Mouse (Mus musculus): ENCODE measurements around the gene Plscr2.
A peak's percentile ranks its signal among the peaks of the same experiment; 100 is the strongest.

Plscr2 gene

DNA sequence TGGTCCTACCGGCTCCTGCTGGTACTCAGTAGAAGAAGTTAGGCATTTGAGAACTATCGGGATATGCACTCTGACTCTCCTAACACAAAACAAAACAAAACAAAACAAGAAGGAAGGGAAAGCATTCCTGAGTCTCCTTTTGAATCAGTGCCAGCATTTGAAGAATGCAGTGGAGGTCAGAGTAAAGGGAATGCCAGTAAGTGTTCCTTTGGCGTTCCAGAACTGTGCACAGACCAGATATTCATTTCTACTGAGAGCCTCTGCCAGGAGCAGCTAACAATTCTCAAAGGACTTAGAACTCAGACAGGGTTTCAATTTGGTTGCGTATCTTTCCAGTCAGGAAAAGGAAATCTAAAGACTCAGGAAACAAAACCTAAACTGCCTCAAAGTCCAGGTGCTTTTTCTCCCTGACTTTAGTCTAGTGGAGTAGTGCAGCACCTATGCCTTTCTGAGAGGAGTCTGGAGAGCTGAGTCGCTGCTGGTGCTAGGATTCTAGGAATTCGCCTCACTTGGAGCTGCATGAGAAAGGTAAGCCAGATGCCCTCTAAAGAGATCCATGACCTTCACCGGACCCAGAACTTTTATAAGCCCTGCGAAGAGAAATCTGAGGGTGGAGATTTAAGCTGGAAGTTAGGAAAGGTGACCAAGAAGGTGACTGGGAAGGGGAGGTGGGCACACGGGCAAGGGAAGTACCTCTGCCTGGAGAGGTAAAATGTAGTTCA lies at the start of gene Plscr2:
Plscr2 (plus strand) TSS at position 117 of the 722 bp plus-strand sequence.
- DNase-seq (ENCODE audit: low spot score) = peak; percentile 43

GRCm38 (mm10) chr9:92226127-92226655 lies 49.2 kb upstream of the Plscr2 start:
- DNase-seq (ENCODE audit: low spot score) = no peak

DNA sequence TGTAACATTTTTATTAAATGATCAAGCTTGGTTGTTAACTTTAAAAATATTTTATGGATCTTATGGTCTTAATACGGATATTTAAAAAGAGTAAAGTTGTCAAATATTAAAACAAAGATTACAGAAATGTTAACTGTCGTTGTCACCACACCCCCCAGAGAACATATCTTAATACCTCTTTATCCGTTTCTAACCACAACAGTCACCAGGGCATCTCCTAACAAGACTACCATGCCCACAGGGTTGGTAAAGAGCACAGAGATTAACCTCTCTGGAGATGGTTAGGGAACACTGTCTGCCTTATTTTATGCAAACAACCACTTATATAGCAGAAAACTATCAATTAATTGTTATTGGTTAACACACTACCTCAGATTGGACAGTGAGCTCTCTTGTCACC lies 48.6 kb upstream of the Plscr2 start:
- DNase-seq (ENCODE audit: low spot score) = no peak

DNA sequence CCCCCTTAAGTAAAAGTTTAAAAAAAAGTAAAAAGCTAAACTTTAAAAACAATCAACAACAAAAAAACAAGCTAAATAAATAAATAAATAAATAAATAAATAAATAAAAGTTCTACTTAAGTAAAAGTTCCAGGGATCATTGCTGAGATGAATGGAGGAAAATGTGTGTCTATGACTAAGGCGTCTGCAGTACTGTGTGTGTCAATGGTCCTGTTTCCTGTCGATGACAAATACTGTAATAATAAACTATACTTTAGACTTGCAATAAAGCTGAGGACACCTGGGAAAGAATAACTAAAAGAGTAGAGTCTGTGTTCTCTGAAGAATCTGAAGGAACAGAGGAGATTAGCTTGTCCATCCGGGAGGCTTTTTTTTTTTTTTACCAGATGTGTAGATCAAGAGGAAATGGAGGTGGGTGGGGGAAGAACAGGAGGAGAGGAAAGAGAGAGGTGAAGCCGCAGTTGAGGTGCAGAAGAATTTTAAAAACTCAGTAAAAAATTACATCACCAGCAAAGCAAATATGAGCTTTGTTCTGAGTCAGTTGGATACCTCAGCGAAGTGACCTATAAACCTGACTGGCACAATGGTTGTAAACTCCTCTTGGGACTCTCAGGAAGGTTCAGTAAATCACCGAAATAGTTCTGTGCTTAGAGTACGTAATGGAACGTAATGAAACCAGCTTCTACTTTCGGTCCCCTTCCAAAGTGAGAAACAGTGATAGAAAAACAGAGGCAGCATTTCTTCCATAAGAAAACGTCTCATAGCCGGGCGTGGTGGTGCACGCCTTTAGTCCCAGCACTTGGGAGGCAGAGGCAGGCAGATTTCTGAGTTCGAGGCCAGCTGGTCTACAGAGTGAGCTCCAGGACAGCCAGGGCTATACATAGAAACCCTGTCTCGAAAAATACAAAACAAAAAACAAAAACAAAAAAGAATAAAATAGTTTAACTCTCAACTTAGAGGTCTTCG lies 46.3 kb upstream of the Plscr2 start:
- DNase-seq (ENCODE audit: low spot score) = no peak

DNA sequence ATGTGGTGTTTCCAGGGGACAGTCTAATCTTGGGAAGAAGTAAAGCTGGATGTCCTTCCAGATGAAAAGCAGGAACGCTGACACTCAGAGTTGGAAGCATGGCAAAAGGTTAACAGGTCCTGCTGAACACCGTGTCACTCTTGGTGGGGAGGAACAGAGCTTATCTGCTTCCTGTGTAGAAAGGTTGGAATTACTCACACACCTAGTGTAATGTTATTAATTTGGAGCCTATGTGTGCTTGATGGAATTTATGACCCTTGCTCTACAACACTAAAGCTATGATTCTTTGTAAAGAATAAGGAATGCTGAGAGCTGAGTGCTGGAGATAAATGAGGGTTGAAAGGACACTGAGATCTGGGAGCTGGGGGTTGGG lies 45.6 kb upstream of the Plscr2 start:
- no peak for DNase-seq (ENCODE audit: low spot score)

GRCm38 (mm10) chr9:92234901-92235458 lies 40.4 kb upstream of the Plscr2 start:
- DNase-seq (ENCODE audit: low spot score) = no peak

GRCm38 (mm10) chr9:92248773-92249446 lies 26.5 kb upstream of the Plscr2 start:
- DNase-seq (ENCODE audit: low spot score) = no peak

GRCm38 (mm10) chr9:92249447-92249852 lies 26.0 kb upstream of the Plscr2 start, which contains the start of gene Plscr1:
Gene Plscr1 (plus strand): TSS chr9:92249750.
- DNase-seq (ENCODE audit: low spot score) = no peak

- DNase-seq (ENCODE audit: low spot score) = peak; percentile 90
Measured at GRCm38 (mm10) chr9:92249987-92250772, 25.2 kb upstream of the Plscr2 start.

DNA sequence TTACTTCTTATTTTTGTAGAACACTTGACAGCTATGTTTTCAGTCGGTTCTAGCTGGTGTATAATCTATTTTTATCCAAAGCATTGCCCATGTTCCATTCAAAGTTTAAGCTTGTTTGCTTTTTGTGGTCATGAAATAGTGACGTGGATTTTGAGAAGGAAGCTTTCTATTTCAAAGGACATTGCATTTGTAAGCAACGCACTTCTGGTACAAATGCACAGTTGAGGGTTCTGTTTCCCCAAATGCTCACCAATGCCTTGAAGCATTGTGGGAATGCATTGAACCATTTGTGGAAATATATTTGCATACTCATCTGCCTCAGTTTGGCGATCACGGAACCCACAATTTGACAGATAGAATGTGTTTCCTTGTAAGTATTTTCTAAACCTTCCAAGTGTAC lies 22.7 kb upstream of the Plscr2 start:
- no peak for DNase-seq (ENCODE audit: low spot score)

- DNase-seq (ENCODE audit: low spot score) = no peak
Measured at GRCm38 (mm10) chr9:92253585-92254321, 21.6 kb upstream of the Plscr2 start.

GRCm38 (mm10) chr9:92260481-92261159 lies 14.8 kb upstream of the Plscr2 start:
- peak; percentile 58 for DNase-seq (ENCODE audit: low spot score)

DNA sequence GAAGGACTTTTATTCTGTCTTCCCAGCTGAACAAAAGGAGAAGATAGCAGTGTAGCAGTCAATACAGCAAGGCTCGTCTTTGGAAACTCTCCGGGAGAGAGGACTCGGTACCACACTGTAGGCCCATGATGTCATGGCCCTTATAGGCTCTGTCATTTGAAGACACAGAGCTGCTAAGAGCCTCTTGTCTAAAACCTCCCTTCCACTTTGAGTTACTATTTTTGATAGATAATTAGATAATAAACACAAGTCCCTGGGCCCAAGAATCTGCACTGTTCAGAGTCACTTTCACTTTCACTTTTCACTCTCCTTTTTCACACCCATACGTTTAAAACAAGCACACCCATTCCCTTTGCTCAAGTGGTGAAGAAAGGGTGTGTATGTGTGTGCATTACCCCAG lies 9.7 kb upstream of the Plscr2 start:
- DNase-seq (ENCODE audit: low spot score) = no peak

DNA sequence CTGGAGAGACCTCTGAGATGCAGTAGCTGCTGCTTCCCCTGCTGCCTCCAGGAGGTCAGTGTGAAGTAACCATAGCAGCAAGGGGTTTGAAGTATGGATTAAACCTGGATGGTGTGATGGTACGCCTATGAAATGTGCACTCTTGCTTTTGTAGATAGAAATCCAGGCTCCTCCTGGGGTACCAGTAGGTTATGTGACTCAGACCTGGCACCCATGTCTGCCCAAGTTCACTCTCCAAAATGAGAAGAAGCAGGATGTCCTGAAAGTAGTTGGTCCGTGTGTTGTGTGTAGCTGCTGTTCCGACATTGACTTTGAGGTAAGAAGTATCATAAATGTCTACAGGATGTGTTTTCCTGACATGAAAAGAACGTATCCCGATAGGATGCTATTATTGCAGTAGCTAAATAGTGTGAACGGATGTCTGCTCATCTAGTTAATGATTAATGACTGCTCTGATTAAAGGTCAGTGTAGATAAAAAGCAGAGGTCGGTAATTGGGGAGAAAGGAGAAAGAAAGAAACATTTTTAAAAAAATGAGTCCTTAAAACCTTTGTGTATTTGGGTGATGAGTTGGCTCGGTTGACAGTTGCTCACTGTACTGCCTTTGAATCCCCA lies 8.7 kb upstream of the Plscr2 start:
- peak; percentile 33 for DNase-seq (ENCODE audit: low spot score)

DNA sequence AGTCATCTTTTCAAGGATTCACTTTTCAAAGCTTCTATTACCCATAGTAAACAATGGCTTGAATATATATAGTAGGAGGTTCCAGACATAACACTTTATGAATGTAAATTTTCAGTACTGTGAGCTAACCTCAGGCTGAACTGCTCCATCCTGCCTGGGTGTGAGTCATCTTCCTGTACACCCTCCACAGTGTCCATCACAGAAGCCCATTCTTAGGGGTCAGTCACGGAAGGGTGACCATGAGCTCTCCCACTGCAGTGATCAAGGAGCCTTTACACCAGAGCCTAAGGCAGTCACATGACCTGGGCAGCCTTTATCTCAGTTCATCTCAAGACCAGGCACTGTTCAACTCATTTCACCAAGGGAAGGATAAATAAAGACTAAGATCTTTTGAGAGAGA lies 7.7 kb upstream of the Plscr2 start:
- no peak for DNase-seq (ENCODE audit: low spot score)

GRCm38 (mm10) chr9:92269829-92270404 lies 5.5 kb upstream of the Plscr2 start:
- DNase-seq (ENCODE audit: low spot score) = no peak

DNA sequence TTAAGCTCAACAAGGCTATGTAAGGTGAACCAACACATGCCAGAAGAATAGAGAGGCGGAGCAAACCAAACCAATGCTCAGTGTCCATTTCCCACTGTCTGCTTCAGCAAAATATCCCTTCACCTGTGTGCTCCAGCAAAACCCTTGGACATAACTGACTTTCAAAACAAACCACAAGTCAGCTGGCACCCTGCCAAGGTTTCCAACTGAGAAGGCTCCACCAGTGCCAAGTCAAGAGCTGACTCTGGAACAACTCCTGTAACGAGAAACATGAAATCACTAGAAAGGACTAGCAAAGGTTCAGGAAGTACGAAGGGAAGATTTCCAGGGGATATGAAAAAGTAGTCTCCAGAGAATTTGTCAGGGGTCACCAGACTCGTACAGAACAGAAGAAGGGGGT lies 4.5 kb upstream of the Plscr2 start:
- DNase-seq (ENCODE audit: low spot score) = no peak

DNA sequence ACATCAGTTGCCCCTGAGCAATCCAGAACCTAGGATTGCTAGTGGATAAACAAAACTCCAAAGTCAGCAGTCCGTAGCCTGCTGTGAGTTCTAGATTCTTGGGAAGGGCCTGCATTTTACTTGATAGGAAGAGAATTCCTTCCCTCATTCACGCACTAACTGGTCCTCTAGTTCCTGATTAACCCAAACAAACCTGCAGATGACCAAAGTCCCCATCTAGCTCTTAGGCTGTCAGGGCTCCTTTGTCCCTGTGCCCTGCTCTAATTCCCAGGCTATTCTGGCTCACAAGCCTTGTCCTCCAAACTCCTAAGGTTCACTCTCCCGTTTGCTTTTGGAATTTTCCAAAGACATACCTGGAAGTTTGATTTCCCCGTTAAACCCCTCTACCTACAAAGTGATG lies 2.8 kb upstream of the Plscr2 start:
- DNase-seq (ENCODE audit: low spot score) = peak; percentile 64

DNA sequence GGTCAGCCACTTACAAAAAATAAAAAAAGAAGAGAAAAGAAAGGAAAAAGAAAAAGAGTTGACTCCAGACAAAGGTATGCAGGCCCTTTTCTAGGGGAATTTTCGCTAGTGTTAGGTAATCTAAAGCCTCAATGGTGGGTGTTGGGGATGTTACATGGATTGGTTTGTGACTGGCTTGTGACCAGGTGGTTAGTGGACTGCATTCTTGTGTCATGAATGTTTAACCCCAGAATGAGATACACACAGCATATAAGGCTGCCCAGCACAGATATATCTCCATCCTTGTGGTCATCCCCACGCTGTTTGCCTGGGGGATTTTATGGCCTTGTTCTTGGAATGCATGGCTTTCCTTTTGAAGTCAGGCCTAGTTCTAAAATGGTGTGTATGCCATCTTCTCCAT lies 2.1 kb upstream of the Plscr2 start:
- peak; percentile 59 for DNase-seq (ENCODE audit: low spot score)
